Mouse (Mus musculus) kidney, postnatal 10 days (tissue): ENCODE data around the gene Cltb.

Experiments used
- DNase-seq: peaks from one replicate; pipeline ENCODE4 v3.0.0; 2021; ENCODE audit warnings: mixed read lengths

The Cltb gene

DNA sequence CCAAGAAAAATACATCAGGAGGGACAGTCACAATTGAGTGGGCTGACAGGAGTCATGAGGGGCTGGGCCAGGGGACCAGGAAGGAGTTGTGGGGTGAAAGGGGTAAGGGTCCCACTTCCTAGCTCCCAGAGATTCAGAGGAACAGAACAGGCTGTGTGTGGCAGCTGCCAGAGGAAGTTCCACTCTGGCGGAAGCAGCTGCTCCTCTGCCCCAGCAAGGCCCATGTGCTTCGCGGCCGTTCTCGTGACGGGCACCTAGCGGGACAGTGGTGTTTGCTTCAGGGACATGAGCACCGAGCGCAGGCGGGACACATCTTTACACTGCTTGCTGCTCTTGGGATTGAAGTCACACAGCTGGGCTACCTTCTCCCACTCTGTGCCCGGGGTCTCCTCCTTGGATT is 17.5 kb downstream of the Cltb start:
- DNase-seq = no peak

DNA sequence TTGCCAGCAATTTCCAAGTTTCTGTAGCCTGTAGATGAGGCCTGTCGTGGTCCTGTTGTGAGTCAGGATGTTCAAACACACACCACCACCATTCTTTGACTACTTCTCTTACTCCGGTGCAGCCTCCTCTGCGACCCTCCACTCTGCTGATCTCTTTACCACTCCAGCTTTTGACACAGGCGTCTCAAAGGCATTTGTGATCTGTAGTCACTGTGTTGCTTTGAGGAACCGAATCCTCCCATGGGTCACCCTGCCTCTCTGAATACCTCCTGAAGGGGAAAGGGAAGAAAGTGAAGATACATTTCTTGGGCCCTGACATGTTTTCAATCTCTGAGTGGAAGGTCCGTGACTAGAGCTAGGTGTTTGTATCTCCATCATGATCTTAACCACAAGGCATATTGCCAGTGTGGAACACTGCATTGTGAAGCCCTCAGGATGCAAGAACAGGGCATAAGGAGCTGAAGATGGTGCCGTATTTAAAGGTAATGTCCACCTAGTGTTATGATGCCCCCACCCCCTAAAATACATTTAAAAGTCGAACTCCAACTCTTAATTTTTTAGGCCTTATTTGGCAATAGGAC is 19.3 kb downstream of the Cltb start:
- no peak for DNase-seq

DNA sequence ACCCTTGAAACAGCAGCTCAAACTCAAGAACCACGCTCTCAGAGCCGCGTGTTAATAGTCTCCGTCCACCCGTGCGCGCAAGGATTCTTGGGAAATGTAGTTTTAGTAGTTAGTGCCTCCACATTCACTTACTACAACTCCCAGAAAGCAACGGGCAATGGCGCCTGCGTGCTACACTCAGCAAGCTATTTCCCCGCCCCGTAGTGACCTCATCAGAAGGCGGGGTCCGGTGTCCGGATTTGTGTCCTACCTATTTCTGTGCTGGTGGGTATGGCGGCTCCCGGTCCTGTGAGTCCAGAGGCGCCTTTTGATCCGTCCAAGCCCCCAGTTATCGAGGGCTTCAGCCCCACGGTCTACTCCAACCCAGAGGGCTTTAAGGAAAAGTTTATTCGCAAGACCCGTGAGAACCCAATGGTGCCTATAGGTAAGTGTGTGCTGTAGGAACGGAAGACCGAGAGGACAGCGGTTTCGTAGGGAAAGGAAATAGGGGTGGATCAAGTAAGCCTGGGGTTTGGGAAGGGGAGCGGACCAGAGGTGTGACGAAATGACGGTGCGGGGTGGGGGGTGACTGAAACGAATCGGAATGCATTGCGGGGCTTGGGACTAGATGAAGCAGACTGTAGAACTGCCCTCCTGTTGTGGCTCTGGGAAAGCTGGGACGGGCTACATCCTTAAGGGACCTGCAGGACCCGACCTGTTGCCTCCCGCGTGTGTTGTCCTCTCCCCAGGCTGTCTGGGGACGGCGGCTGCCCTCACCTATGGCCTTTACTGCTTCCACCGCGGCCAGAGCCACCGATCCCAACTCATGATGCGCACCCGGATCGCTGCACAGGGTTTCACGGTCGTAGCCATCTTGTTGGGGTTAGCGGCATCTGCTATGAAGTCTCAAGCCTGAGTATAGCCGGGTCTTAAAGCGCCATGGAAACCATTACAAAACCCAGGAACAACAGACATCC is 20.9 kb downstream of the Cltb start, which contains the start of the genes Nop16 and Higd2a:
Gene Nop16 (minus strand): TSS at position 95 of the 956 bp plus-strand sequence.
Gene Higd2a (plus strand): TSS at position 212 of the 956 bp plus-strand sequence.
- peak; percentile 99 for DNase-seq

DNA sequence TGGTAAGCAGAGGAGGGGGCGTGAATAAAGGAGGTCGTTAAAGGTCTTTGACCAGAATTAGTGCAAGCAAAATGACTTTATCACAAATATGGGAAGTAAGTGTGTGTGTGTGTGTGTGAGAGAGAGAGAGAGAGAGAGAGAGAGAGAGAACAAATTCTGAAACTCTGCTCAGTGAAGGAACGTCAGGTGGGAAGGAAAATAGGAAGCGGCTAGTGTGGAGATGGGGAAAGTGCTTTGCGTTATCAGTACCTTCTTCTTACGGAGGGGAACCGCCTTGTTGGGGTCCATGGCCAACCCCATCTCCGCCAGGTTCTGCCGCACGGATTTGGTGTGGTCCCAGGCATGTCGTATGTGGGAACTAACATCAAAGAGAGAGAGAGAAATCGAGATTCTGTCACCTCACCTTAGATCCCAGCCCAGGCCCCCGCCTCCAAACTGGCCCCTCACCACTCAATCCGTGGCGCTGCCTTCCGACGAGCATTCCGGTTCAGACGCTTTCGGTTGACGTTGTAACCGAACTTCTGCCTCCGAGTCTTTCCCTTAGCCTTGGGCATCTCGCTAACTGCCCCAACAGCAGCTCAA is 21.6 kb downstream of the Cltb start:
- no peak for DNase-seq

DNA sequence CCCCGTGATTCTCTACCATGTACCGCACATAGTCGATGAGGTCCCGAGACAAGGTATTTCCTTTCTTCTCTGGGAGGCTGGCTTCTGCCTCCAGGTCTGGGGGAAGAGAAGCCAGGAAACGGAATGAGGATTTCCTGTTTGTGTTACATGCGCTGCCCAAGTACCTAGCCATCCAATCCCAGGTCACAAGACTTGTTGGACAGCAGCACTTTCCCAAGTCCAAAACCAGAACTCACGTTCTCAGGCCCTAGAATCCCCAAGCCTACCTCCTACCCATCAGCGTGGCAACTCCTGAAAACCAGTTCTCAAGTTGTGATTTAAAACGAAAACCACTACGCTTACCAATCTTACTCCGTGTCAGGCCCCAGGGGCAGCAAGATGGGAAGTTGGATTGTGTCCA is 25.3 kb downstream of the Cltb start:
- DNase-seq = no peak

DNA sequence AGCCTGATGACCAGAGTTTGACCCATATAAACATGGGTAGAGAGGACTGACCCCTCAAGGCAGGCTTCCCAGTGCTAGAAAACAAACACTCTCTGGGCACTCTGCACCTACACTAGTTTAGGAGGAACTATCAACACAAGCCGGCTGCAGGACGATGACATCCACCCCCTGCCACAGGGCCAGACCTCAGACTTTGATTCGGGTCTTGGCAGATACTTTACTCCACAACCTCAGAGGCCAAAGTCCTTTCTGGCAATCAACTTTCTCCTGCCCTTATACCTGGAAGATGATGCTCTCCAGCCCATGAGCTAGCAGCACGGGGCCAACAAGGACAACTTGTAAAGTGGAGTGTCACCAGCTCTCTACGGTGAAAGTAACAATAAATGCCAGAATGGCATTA is 28.3 kb downstream of the Cltb start:
- DNase-seq = no peak

DNA sequence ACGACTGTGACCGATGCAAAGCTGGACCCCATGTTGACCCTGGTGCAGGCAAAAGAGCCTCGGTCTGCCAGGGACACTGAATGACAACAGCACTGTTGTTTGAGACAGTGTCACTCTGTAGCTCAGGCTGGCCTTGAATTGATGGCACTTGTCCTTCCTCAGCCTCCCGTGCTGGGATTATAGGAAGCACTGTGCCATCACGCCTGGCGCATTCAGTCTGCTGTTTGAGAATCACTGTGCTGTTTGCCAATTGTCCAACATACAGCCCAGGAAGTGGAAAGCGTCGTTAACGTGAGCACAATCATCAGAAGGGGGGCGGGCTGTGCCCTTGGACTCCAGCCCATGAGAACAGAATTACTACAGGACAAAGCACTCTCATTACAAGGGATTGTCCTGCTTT is 29.0 kb downstream of the Cltb start:
- DNase-seq = no peak

DNA sequence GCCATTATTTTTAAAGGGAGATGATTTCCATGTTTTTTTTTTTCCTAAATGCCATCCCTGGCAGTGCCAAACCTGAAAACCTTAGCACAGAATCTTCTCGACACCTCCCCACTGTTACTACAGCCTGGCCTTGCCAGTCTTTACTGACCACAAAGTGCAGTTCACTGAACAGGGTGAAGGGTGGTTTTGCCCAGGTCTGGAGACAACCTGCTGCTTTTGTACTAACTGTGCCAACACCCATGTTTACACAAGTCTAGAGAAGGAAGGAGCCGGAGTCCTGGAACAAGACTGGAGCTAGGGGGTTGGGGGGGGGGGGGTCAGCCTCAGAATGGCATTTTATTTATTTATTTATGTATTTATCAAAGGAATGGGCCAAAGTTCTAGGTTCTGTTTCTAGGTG is 29.8 kb downstream of the Cltb start:
- DNase-seq = no peak

DNA sequence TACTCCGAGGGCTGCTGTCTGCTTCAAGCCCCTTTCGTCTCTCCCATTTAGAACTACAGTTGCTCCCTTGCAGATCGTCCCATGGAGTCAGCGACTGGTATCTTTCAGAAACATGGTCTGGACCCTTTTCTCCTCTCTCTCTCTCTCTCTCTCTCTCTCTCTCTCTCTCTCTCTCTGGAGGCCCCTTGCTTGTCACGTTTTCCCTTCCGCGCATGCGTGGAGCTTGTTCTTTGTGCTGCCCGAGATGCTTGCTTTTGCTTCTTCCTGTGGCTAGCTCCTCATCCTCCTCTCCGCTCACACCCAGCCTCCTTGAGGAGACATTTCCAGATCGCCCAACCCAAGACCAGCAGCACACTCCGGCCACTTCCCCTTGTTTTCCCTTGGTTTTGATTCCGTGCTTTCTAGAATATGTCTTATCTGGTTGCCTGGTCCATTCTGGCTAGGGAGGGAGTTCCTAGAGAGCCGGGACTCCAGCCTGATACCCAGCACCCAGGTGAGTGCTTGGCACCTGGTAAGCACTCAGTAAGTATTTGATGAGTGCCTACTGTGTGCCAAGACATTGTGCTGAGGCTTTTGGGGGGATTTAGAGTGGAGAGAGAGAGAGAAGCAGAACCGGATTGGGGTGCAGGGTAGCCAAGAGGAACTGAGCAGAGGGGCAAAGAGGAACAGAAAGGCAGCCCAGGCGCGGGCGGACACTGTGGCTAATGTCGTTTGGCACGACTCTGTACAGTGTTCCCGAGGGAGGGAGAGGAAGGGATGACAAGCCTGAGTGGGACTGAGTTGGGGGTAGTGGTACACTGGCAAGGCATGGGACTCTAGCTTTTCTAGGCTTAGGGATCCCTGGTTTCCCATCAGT is 33.3 kb downstream of the Cltb start:
- no peak for DNase-seq

DNA sequence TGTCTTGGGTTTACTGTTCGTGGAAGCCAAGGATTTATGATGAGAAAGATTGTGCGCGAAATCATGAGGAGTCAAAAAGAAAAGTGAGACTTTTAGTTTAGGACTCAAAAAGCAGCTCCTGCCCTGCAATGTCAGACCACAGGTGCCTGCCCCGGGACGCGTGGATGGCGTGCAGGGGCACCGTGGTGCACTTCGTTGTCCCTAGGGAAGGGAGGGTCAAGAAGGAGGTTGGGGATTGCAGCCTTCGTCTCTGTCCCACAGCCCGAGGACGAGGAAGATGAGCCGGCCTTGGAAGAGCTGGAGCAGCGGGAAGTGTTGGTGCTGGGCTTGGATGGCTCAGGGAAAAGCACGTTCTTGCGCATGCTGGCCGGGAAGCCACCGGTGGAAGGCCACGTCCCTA is 35.7 kb downstream of the Cltb start:
- DNase-seq = no peak

DNA sequence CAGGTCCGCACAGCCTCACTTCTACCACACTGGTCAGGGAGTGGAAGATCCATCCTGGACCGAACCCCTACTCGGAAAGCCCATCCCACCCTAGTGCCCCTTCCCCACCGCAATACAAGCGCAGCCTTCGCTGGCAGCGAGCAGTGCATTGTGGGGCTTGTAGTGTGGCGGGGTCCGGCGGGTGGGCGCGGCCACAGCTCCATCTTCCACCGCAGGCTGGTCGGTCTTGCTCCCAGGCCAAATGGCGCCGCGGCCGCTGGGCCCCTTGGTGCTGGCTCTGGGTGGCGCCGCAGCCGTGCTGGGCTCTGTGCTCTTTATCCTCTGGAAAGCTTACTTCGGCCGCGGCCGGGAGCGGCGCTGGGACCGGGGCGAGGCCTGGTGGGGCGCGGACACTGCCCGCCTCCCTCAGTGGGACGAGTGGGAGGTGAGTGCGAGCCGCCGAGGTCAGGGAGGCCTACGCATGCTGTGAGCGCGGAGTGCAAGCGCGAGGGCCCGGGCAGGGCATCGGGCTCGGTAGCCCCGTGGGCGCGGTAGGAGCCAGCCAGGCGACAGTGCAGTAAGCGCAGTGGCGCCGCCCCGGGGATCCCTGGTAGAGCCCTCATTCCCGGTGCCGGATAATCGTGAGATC is 36.2 kb downstream of the Cltb start, which contains the start of gene Arl10:
Gene Arl10 (plus strand): TSS at position 162 of the 628 bp plus-strand sequence.
- DNase-seq = peak; percentile 88

DNA sequence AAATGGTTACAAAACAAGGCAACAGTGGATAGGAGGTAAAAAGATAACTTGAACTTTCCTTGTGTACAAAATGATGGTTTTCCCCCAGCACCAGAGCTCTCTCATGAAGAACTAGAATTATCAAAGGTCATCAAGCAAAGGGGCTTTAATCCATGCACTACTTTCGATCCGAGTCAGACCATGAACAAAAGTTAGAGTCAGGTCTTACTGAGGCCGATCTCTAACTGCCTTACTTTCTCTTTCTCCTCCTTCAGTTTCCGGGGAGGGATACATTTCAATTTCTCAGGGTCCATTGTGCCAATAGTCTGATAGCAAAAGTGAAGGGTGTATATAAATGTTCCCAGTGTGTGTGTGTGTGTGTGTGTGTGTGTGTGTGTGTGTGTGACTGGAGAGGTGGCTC is 38.5 kb downstream of the Cltb start:
- no peak for DNase-seq

DNA sequence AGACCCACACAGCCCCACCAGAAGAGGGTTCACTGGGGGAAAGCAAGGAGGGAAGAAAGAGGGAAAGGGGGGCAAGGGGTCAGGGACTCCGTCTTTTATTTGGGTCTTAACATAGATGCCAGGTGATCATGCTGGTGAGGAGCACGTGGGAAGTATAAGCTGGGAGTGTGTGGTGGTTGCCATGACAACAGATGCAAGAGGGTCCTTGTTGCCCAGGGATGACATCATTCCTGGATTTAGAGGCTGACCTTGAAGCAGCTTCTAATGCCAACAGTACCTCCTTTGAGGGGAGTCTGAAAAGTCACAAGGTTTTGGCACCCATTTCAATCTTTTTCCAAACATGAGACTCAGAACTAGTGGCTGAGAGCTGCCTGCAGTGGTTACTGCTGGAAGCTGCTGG is 39.5 kb downstream of the Cltb start:
- DNase-seq = no peak

DNA sequence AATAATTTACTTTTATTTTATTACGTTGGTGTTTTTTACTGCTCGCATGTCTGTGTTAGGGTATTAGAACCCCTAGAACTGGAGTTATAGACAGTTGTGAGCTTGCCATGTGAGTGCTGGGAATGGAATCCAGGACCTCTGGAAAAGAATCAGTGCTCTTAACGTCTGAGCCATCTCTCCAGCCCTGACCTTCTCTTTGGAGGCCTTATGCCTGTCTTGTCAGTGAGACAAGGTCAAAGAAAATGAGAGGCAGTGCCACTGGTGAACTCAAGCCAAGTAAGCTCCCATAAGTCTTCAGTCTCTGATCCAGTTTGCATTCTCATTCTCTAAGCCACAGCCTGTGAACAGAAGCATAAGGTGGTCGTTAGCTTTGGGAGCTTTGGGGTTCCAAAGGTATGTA is 40.4 kb downstream of the Cltb start:
- DNase-seq = no peak

DNA sequence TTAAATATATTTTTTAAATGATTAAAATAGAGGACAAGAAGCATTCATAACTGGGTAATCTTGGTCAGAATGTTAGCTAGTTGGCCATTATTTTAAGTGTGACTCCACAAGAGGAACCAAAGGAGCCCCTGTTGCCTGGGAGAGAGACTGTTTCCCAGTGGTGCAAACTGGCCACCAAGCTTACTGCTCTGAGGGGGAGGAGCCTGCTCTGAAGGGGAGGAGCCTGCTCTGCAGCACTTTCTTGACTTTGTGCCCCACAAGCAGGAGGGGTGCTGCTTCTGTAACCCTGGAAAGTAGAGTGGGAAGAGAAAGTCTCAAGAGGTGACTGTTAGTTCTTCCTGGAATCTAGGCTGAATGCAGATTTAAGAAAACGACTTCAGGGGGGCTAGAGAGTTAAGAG is 41.9 kb downstream of the Cltb start:
- DNase-seq = no peak

DNA sequence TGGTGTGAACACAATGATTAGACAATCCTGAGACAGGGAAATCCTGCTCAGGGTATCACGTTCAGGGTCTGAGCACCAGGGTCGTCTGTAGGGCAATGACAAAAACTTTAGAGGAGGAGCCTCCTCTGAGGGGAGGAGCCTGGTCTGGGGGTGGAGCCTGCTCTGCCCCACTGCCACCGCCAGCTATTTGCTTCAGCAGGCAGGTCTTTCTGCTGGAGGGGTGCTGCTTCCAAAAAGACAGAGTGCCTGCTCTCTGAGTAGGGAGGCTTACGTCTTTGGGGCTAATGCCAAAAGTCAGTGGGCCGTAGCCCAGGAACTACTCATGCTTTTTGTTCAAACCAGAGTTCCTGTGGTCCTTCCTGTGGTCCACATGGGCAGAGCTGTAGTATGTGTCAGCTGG is 42.8 kb downstream of the Cltb start:
- no peak for DNase-seq

DNA sequence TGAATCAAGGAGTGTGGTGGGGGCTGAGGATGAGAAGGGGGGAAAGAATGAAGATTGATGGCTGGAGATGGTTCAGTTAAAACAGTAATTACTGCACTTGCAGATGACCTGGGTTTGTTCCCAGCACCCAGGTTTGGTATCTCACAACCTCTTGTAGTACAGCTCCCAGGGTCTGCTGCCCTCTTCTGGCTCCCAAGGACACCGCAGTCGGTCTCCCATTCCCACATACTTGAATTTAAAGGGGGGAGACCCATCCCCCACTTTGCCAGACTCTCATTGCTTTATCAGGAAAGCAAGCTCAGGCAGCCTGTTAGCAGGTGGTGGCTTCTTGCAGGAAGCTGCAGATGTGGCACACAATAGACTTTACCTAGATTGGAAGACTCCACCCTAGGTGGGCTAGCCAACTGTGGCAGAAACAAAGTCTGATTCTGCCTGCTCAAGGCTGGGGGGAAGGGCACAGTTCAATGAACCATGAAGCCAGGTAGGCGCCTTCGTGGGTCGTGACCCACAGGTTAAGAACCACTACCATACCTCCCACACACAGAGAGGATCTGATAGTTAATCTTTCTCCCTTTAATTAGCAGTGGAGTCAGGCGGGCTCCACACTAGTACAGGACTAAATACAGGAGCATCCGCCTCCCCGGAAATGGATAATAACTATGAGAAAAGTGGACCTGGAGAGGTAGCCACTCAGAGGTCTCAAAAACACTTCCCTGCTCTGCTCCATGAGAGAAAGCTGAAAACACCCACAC is 45.4 kb downstream of the Cltb start:
- DNase-seq = peak; percentile 75

DNA sequence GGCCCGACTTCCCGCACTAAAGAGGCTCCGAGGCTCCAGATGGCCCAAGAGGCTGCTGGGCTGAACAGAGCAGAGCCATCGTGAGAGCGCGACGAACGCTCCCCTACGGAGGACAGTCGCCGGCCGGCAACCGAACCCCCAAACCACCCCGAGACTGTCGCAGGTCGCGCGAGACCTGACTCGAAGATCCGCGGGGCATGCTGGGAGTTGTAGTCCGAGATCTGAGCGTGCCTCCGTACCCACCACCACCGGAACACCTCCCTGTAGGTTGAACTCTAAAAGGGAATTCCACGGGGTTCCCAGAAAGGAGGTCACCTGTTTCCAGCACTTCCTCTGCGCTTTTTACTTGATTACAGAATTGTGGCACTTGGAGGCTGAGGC is 46.0 kb downstream of the Cltb start, which contains the start of gene 4833439L19Rik:
Gene 4833439L19Rik (minus strand): TSS at position 235 of the 381 bp plus-strand sequence.
- DNase-seq = peak; percentile 98

DNA sequence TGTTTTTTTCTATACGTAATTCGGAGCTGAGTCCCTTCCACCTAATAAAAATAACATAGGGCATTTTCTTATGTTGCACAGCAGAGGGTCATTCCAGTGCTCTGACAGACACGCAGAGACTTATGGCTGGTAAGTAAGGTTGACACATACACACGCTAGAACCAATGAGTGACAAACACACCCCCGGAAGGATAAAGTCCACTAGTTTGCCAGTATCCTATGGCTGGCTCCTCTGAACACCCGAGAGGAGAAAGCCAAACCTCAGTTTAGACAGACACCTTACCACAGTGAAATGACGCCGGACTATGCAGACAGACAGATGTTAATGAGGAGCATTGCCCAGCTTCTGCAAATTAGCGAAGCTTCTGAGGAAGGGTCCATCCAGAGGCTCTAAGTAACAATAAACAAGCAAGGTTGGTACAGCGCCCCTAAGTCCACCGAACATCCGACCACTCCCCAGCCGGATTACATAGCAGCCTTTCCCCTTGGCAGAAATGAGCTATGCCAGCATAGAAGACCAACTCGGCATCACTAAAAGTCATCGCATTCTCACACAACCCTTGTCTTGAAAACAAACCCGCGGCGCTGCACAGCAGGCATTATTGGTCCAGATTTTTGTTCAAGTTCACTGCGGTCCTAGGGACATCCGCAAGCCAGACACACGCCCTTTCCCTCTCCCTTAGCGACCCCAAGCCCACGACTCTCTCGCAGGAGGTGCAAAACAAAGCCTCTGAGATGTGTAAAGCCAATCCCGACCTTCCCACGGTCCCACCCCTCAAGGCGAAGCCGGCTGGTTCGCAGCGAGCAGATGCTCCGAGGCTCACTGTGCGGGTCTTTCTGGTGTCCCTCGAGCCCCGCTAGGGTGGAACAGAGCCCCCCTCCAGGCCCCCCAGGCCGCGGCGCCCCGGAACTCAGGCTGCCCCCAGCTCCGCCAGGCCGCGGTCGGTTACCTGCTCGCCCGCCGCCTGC is 46.6 kb downstream of the Cltb start:
- no peak for DNase-seq

DNA sequence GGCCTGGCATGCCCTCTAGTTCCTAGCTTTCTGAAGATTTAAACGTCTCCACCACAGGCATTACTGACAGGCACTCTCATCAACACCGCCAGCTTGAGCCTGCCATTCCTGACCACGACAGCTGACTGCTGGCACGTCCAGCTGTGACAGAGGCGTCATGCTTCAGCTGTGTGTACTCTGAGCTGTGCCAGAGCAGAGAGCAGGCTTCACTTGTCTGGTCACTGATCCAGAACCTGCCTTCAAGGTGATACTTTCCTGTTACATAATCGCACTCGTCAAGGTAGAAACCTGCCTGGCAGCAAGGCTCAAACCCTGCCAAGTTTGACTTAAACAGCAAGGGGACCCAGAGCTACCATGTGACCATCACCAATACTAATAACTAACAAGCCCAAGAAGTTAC is 48.6 kb downstream of the Cltb start:
- peak; percentile 73 for DNase-seq
